Mouse (Mus musculus) spleen, postnatal 14 days (tissue): ENCODE measurements around the gene Zfhx3.

Experiments used
- DNase-seq, 2 experiments: peaks; one replicate each; pipeline ENCODE4 v3.0.0; 2021 to 2022; ENCODE audit warnings: low spot score in 2 of 2

The Zfhx3 gene

GRCm38 (mm10) chr8:108241041-108241690, 298.7 kb downstream of the Zfhx3 start:
- no peak for DNase-seq

- no peak for DNase-seq
Measured at GRCm38 (mm10) chr8:108243270-108243669, 300.8 kb downstream of the Zfhx3 start.

- DNase-seq, result no peak
Measured at GRCm38 (mm10) chr8:108244636-108245494, 302.4 kb downstream of the Zfhx3 start.

- no peak for DNase-seq
Measured at GRCm38 (mm10) chr8:108245575-108245974, 303.1 kb downstream of the Zfhx3 start.

GRCm38 (mm10) chr8:108246035-108246933, 303.8 kb downstream of the Zfhx3 start:
- DNase-seq, result no peak

GRCm38 (mm10) chr8:108246934-108247417, 304.5 kb downstream of the Zfhx3 start:
- DNase-seq, result no peak

GRCm38 (mm10) chr8:108264593-108265160, 322.2 kb downstream of the Zfhx3 start:
- no peak for DNase-seq

GRCm38 (mm10) chr8:108277960-108278359, 335.5 kb downstream of the Zfhx3 start:
- no peak for DNase-seq

- no peak for DNase-seq
Measured at GRCm38 (mm10) chr8:108281981-108282380, 339.5 kb downstream of the Zfhx3 start.

- no peak for DNase-seq
Measured at GRCm38 (mm10) chr8:108286117-108286516, 343.7 kb downstream of the Zfhx3 start.

- DNase-seq, result no peak
Measured at GRCm38 (mm10) chr8:108300964-108301615, 358.6 kb downstream of the Zfhx3 start.

GRCm38 (mm10) chr8:108301654-108302053, 359.2 kb downstream of the Zfhx3 start:
- DNase-seq, result no peak

GRCm38 (mm10) chr8:108305368-108305767, 362.9 kb downstream of the Zfhx3 start:
- no peak for DNase-seq

GRCm38 (mm10) chr8:108309525-108310246, 367.2 kb downstream of the Zfhx3 start:
- DNase-seq, result no peak

GRCm38 (mm10) chr8:108315046-108315445, 372.6 kb downstream of the Zfhx3 start:
- DNase-seq, result no peak

- no peak for DNase-seq
Measured at GRCm38 (mm10) chr8:108317532-108318093, 375.2 kb downstream of the Zfhx3 start.

- DNase-seq, result no peak
Measured at GRCm38 (mm10) chr8:108327711-108328110, 385.3 kb downstream of the Zfhx3 start.

- DNase-seq, result no peak
Measured at GRCm38 (mm10) chr8:108348352-108348751, 405.9 kb downstream of the Zfhx3 start.

- DNase-seq, result no peak
Measured at GRCm38 (mm10) chr8:108348776-108349175, 406.3 kb downstream of the Zfhx3 start.
